Mouse (Mus musculus): ENCODE data around the gene Pax8. TPM values are rescaled to one million over a fixed set of nuclear protein-coding genes. Genes with fewer than 3 reads are reported as not detected.

The Pax8 gene
- polyA plus RNA-seq, 1 experiment from 2014 or later: not detected

DNA sequence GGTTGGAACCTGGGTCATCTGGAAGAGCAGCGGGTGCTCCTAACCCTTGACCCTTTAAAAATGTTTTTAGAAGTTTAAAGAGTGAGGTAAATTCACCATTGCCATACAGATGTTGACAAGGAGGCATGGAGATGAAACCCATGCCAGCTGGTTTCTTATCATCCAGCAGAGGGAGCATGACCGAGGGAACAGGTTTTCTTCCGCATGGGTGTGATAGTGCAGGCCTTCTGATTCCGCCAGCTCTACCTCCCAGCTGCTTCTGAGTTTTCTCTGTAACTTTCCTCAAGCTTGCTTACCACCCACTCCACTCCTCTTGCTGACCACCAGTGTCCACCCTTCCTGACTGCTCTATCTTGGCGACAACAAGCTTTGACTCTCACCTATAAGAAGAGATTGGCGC lies 15.2 kb upstream of the Pax8 start:
- H3K4me3 ChIP-seq (ENCODE audit: control insufficient read depth in 1 of 2, insufficient read depth in 1 of 2, low read depth in 1 of 2, low read length in 2 of 2): no peak overlapping the region
- no peak for ATAC-seq (ENCODE audit: insufficient number of reproducible peaks, insufficient read depth, low FRiP score, low read depth)

DNA sequence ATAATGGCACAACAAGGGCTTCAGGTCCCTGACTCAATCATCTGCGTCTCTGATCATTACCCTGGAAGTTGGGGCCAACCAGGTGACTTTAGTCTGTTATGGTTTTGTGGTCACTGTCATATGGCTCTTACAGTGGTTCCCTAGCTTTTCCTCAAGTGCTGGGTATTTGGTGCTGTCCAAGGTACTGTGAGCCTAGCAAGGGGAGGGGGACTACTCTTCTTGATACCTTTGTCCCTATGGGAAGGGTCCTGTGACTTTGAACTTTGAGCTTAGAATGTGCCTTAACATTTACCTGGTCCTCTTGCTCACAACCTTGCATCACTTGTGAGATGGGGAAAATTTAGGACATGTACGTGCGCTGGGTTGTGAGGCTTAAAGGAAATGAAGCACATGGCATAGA lies 13.3 kb upstream of the Pax8 start:
- Histone ChIP-seq H3K9ac (ENCODE audit: low read length) (no peak overlapping the region), H3K9me3 (ENCODE audit: control insufficient read depth, low read length) (no peaks in the 10 kb centered on the region), H3K4me1 (ENCODE audit: control insufficient read depth in 2 of 2, insufficient read depth in 2 of 2, low read length in 2 of 2) (no peaks in the 10 kb centered on the region), H3K27me3 (ENCODE audit: control insufficient read depth, insufficient read depth, low read length) (no peaks in the 10 kb centered on the region), H3K27ac (replicated peaks in 1 of 2; ENCODE audit: control insufficient read depth in 1 of 2, insufficient read depth in 1 of 2, low read depth in 2 of 2, low read length in 2 of 2) (no peak overlapping the region), H3K36me3 (ENCODE audit: control insufficient read depth, insufficient read depth, low read length) (no peaks in the 10 kb centered on the region), H3K4me2 (ENCODE audit: low read length) (no peak overlapping the region), H3K4me3 (ENCODE audit: control insufficient read depth in 1 of 2, insufficient read depth in 1 of 2, low read depth in 1 of 2, low read length in 2 of 2) (no peak overlapping the region)
- ATAC-seq (ENCODE audit: insufficient number of reproducible peaks, insufficient read depth, low FRiP score, low read depth): no peak
- WGBS: 46% methylated on average over 3 of the region's 3 CpGs

More for the DNA sequence above, 15.2 kb upstream of the Pax8 start:
- 30% methylated on average over 6 of the region's 6 CpGs for WGBS
- Histone ChIP-seq H3K27me3 (ENCODE audit: control insufficient read depth, insufficient read depth, low read length) (no peaks in the 10 kb centered on the region), H3K4me1 (ENCODE audit: control insufficient read depth in 2 of 2, insufficient read depth in 2 of 2, low read length in 2 of 2) (no peaks in the 10 kb centered on the region), H3K9me3 (ENCODE audit: control insufficient read depth, low read length) (no peaks in the 10 kb centered on the region), H3K27ac (replicated peaks in 1 of 2; ENCODE audit: control insufficient read depth in 1 of 2, insufficient read depth in 1 of 2, low read depth in 2 of 2, low read length in 2 of 2) (no peak overlapping the region), H3K9ac (ENCODE audit: low read length) (no peak overlapping the region), H3K4me2 (ENCODE audit: low read length) (no peak overlapping the region), H3K36me3 (ENCODE audit: control insufficient read depth, insufficient read depth, low read length) (no peaks in the 10 kb centered on the region)

- ATAC-seq (ENCODE audit: insufficient number of reproducible peaks, insufficient read depth, low FRiP score, low read depth): no peak
- Histone ChIP-seq H3K9me3 (ENCODE audit: control insufficient read depth, low read length) (no peaks in the 10 kb centered on the region), H3K27me3 (ENCODE audit: control insufficient read depth, insufficient read depth, low read length) (no peaks in the 10 kb centered on the region), H3K36me3 (ENCODE audit: control insufficient read depth, insufficient read depth, low read length) (no peaks in the 10 kb centered on the region), H3K4me2 (ENCODE audit: low read length) (no peak overlapping the region), H3K9ac (ENCODE audit: low read length) (no peak overlapping the region), H3K27ac (replicated peaks in 1 of 2; ENCODE audit: control insufficient read depth in 1 of 2, insufficient read depth in 1 of 2, low read depth in 2 of 2, low read length in 2 of 2) (no peak overlapping the region), H3K4me1 (ENCODE audit: control insufficient read depth in 2 of 2, insufficient read depth in 2 of 2, low read length in 2 of 2) (no peaks in the 10 kb centered on the region), H3K4me3 (ENCODE audit: control insufficient read depth in 1 of 2, insufficient read depth in 1 of 2, low read depth in 1 of 2, low read length in 2 of 2) (no peak overlapping the region)
- WGBS: 69% methylated on average over 4 of the region's 4 CpGs
These were observed 11.8 kb upstream of the Pax8 start for GRCm38 (mm10) chr2:24487056-24487825.

DNA sequence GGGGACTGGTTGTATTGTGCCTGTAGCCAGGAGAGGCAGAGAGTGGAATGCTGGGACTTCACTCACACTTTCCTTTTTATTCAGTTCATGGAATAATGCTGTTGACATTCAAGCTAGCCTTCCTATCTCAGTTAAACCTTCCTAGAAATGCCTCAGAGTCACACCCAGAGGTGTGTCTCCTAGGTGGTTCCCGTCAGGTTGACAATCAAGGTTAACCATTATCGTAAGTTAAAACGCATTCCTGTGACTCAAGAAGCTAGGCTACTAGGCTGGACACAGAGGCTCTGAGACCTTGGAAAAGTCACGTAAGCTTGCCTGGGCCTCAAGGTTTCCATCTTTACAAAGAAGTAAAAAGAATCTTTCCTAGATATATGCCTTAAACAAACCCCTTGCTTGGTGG lies 10.0 kb upstream of the Pax8 start:
- H3K4me3 ChIP-seq (ENCODE audit: control insufficient read depth in 1 of 2, insufficient read depth in 1 of 2, low read depth in 1 of 2, low read length in 2 of 2): no peak overlapping the region
- no peaks in the 10 kb centered on the region for H3K36me3 ChIP-seq (ENCODE audit: control insufficient read depth, insufficient read depth, low read length)
- H3K27ac ChIP-seq (replicated peaks in 1 of 2; ENCODE audit: control insufficient read depth in 1 of 2, insufficient read depth in 1 of 2, low read depth in 2 of 2, low read length in 2 of 2): no peak overlapping the region
- ATAC-seq (ENCODE audit: insufficient number of reproducible peaks, insufficient read depth, low FRiP score, low read depth): no peak
- H3K27me3 ChIP-seq (ENCODE audit: control insufficient read depth, insufficient read depth, low read length): no peaks in the 10 kb centered on the region
- no peaks in the 10 kb centered on the region for H3K4me1 ChIP-seq (ENCODE audit: control insufficient read depth in 2 of 2, insufficient read depth in 2 of 2, low read length in 2 of 2)
- no peaks in the 10 kb centered on the region for H3K9me3 ChIP-seq (ENCODE audit: control insufficient read depth, low read length)
- WGBS: 83% methylated on average over 4 of the region's 4 CpGs
- no peak overlapping the region for H3K9ac ChIP-seq (ENCODE audit: low read length)
- no peak overlapping the region for H3K4me2 ChIP-seq (ENCODE audit: low read length)

DNA sequence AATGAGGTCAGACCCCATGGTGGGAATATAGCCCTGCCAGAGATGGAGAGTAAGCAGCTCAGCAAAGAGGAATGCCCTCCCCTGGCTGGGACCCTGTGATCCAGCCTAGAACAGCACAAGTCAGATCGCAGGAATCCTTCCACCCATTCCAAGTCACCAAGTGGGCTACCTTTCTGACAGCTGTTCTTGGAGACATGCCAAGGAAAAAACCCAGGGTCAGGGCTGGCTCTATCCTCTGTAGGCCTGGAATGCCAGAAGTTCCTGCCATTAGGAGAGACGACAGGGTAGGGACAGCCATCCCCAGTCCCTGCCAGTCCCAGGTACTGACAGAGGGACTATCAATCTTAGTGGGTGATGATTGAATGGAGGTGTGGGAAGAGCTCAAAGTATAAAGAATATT lies 4.5 kb upstream of the Pax8 start:
- H3K4me1 ChIP-seq (ENCODE audit: control insufficient read depth in 2 of 2, insufficient read depth in 2 of 2, low read length in 2 of 2): no peaks in the 10 kb centered on the region
- no peak for ATAC-seq (ENCODE audit: insufficient number of reproducible peaks, insufficient read depth, low FRiP score, low read depth)
- H3K9me3 ChIP-seq (ENCODE audit: control insufficient read depth, low read length): no peaks in the 10 kb centered on the region
- WGBS: 25% methylated on average over 2 of the region's 2 CpGs
- H3K9ac ChIP-seq (ENCODE audit: low read length): no peak overlapping the region
- H3K4me2 ChIP-seq (ENCODE audit: low read length): no peak overlapping the region
- no peaks in the 10 kb centered on the region for H3K36me3 ChIP-seq (ENCODE audit: control insufficient read depth, insufficient read depth, low read length)
- no peak overlapping the region for H3K4me3 ChIP-seq (ENCODE audit: control insufficient read depth in 1 of 2, insufficient read depth in 1 of 2, low read depth in 1 of 2, low read length in 2 of 2)
- H3K27ac ChIP-seq (replicated peaks in 1 of 2; ENCODE audit: control insufficient read depth in 1 of 2, insufficient read depth in 1 of 2, low read depth in 2 of 2, low read length in 2 of 2): no peak overlapping the region
- peaks cover 31% of the 10 kb centered on the region for H3K27me3 ChIP-seq (ENCODE audit: control insufficient read depth, insufficient read depth, low read length)

DNA sequence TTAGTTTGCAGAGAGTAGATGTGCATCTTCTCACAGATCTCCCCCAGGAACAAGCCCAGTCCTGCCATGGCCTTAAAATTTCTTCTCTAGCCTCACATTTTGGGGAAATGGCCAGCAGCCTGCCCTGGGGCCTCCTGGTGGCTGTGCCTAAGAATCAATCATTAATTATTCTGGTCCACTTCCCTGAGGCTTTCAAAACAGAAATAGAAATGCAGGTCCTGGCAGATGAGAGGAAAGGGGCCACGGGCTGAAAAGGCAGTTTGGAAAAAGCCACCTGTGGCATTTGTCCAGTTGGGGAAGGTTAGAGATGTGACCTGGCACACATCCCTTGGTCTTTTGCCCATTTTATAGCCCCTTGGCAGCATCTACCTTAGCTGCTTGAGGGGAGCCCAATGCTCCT lies 3.8 kb upstream of the Pax8 start:
- no peak overlapping the region for H3K4me2 ChIP-seq (ENCODE audit: low read length)
- H3K4me3 ChIP-seq (ENCODE audit: control insufficient read depth in 1 of 2, insufficient read depth in 1 of 2, low read depth in 1 of 2, low read length in 2 of 2): no peak overlapping the region
- whole genome bisulfite sequencing: 32% methylated on average over 1 of the region's 1 CpGs
- peaks cover 39% of the 10 kb centered on the region for H3K27me3 ChIP-seq (ENCODE audit: control insufficient read depth, insufficient read depth, low read length)
- H3K9ac ChIP-seq (ENCODE audit: low read length): no peak overlapping the region
- H3K4me1 ChIP-seq (ENCODE audit: control insufficient read depth in 2 of 2, insufficient read depth in 2 of 2, low read length in 2 of 2): peaks cover 0 to 2% of the 10 kb centered on the region in 2 experiments; a peak in 1 of 4 replicates
- no peaks in the 10 kb centered on the region for H3K9me3 ChIP-seq (ENCODE audit: control insufficient read depth, low read length)
- H3K36me3 ChIP-seq (ENCODE audit: control insufficient read depth, insufficient read depth, low read length): no peaks in the 10 kb centered on the region
- no peak for ATAC-seq (ENCODE audit: insufficient number of reproducible peaks, insufficient read depth, low FRiP score, low read depth)
- H3K27ac ChIP-seq (replicated peaks in 1 of 2; ENCODE audit: control insufficient read depth in 1 of 2, insufficient read depth in 1 of 2, low read depth in 2 of 2, low read length in 2 of 2): no peak overlapping the region

GRCm38 (mm10) chr2:24478611-24479010 lies 3.2 kb upstream of the Pax8 start:
- Histone ChIP-seq H3K4me3 (ENCODE audit: control insufficient read depth in 1 of 2, insufficient read depth in 1 of 2, low read depth in 1 of 2, low read length in 2 of 2) (no peak overlapping the region), H3K36me3 (ENCODE audit: control insufficient read depth, insufficient read depth, low read length) (no peaks in the 10 kb centered on the region), H3K9me3 (ENCODE audit: control insufficient read depth, low read length) (no peaks in the 10 kb centered on the region), H3K9ac (ENCODE audit: low read length) (no peak overlapping the region), H3K4me2 (ENCODE audit: low read length) (no peak overlapping the region), H3K27ac (replicated peaks in 1 of 2; ENCODE audit: control insufficient read depth in 1 of 2, insufficient read depth in 1 of 2, low read depth in 2 of 2, low read length in 2 of 2) (no peak overlapping the region), H3K4me1 (ENCODE audit: control insufficient read depth in 2 of 2, insufficient read depth in 2 of 2, low read length in 2 of 2) (peaks cover 0 to 3% of the 10 kb centered on the region in 2 experiments; a peak in 2 of 4 replicates), H3K27me3 (ENCODE audit: control insufficient read depth, insufficient read depth, low read length) (peaks cover 44% of the 10 kb centered on the region)
- no peak for ATAC-seq (ENCODE audit: insufficient number of reproducible peaks, insufficient read depth, low FRiP score, low read depth)
- WGBS: 77% methylated on average over 4 of the region's 4 CpGs

All from heart, embryonic 14.5 days (tissue).